Mouse (Mus musculus): ENCODE results near the gene A730061H03Rik. TPM values are rescaled to one million over a fixed set of nuclear protein-coding genes. Genes with fewer than 3 reads are reported as not detected.

Gene A730061H03Rik
- polyA plus RNA-seq (2014; fragmentation: Nextera tagmentation; extraction: Ambion mirVana), result 0.91 and 1.2 TPM in 2 replicates

- no peaks in the 10 kb centered on the region for H3K9me3 ChIP-seq (ENCODE audit: control insufficient read depth, low read depth, low read length)
- no peaks in the 10 kb centered on the region for H3K27me3 ChIP-seq (ENCODE audit: control insufficient read depth, insufficient read depth, low read length)
- H3K9ac ChIP-seq (replicated peaks; ENCODE audit: low read depth, low read length), result peak within 1 kb of the TSS; percentile 49
- peak within 1 kb of the TSS; percentile 78 for H3K4me2 ChIP-seq (replicated peaks; ENCODE audit: low read depth, low read length)
- peak within 1 kb of the TSS; percentile 99 for H3K27ac ChIP-seq (ENCODE audit: low read length)
- peaks cover 20% of the 10 kb centered on the region for H3K4me1 ChIP-seq (ENCODE audit: control insufficient read depth, insufficient read depth, low read length)
- peak; percentile 94 for ATAC-seq (ENCODE audit: insufficient number of reproducible peaks, insufficient read depth, low FRiP score, low read depth)
- under 1% methylated on average over 50 of the region's 51 CpGs for WGBS
- peak within 1 kb of the TSS; percentile 70 for H3K4me3 ChIP-seq (ENCODE audit: low read depth, low read length)
- H3K36me3 ChIP-seq (ENCODE audit: control insufficient read depth, insufficient read depth, low read length), result peaks cover 16% of the 10 kb centered on the region
These were observed at the start of gene A730061H03Rik for GRCm38 (mm10) chr14:55560202-55561073. A730061H03Rik (minus strand) TSS chr14:55560406.

- Histone ChIP-seq H3K27ac (ENCODE audit: low read length) (no peak overlapping the region), H3K4me1 (ENCODE audit: control insufficient read depth, insufficient read depth, low read length) (peaks cover 8% of the 10 kb centered on the region; the same call in 1 of the 2 replicates), H3K27me3 (ENCODE audit: control insufficient read depth, insufficient read depth, low read length) (no peaks in the 10 kb centered on the region), H3K4me2 (replicated peaks; ENCODE audit: low read depth, low read length) (no peak overlapping the region), H3K4me3 (ENCODE audit: low read depth, low read length) (no peak overlapping the region), H3K9ac (replicated peaks; ENCODE audit: low read depth, low read length) (no peak overlapping the region), H3K9me3 (ENCODE audit: control insufficient read depth, low read depth, low read length) (no peaks in the 10 kb centered on the region), H3K36me3 (ENCODE audit: control insufficient read depth, insufficient read depth, low read length) (peaks cover 23% of the 10 kb centered on the region)
- ATAC-seq (ENCODE audit: insufficient number of reproducible peaks, insufficient read depth, low FRiP score, low read depth), result no peak
- 94% methylated on average over 6 of the region's 6 CpGs for WGBS
These were observed 48.1 kb upstream of the A730061H03Rik start for GRCm38 (mm10) chr14:55608339-55608738.

- H3K9me3 ChIP-seq (ENCODE audit: control insufficient read depth, low read depth, low read length), result no peaks in the 10 kb centered on the region
- H3K36me3 ChIP-seq (ENCODE audit: control insufficient read depth, insufficient read depth, low read length), result peaks cover 44% of the 10 kb centered on the region
- H3K4me1 ChIP-seq (ENCODE audit: control insufficient read depth, insufficient read depth, low read length), result peaks cover 10% of the 10 kb centered on the region; the same call in 1 of the 2 replicates
- no peak overlapping the region for H3K4me3 ChIP-seq (ENCODE audit: low read depth, low read length)
- H3K4me2 ChIP-seq (replicated peaks; ENCODE audit: low read depth, low read length), result no peak overlapping the region
- H3K27ac ChIP-seq (ENCODE audit: low read length), result no peak overlapping the region
- no peak overlapping the region for H3K9ac ChIP-seq (replicated peaks; ENCODE audit: low read depth, low read length)
- H3K27me3 ChIP-seq (ENCODE audit: control insufficient read depth, insufficient read depth, low read length), result no peaks in the 10 kb centered on the region
- ATAC-seq (ENCODE audit: insufficient number of reproducible peaks, insufficient read depth, low FRiP score, low read depth), result no peak
- 91% methylated on average over 16 of the region's 16 CpGs for WGBS
These were observed 45.7 kb upstream of the A730061H03Rik start for GRCm38 (mm10) chr14:55605743-55606459.

- Histone ChIP-seq H3K36me3 (ENCODE audit: control insufficient read depth, insufficient read depth, low read length) (peaks cover 50% of the 10 kb centered on the region), H3K4me3 (ENCODE audit: low read depth, low read length) (no peak overlapping the region), H3K4me2 (replicated peaks; ENCODE audit: low read depth, low read length) (no peak overlapping the region; the same call in 1 of the 2 replicates), H3K9ac (replicated peaks; ENCODE audit: low read depth, low read length) (0 out of 2 replicates have a peak overlapping the region, but pooled peaks have one; percentile 11), H3K9me3 (ENCODE audit: control insufficient read depth, low read depth, low read length) (no peaks in the 10 kb centered on the region), H3K4me1 (ENCODE audit: control insufficient read depth, insufficient read depth, low read length) (peaks cover 10% of the 10 kb centered on the region; the same call in 1 of the 2 replicates), H3K27me3 (ENCODE audit: control insufficient read depth, insufficient read depth, low read length) (no peaks in the 10 kb centered on the region), H3K27ac (ENCODE audit: low read length) (no peak overlapping the region)
- ATAC-seq (ENCODE audit: insufficient number of reproducible peaks, insufficient read depth, low FRiP score, low read depth), result no peak
- WGBS, result 92% methylated on average over 11 of the region's 11 CpGs
These were observed 44.6 kb upstream of the A730061H03Rik start for GRCm38 (mm10) chr14:55604823-55605222.

- WGBS, result 12% methylated on average over 19 of the region's 19 CpGs
- Histone ChIP-seq H3K9me3 (ENCODE audit: control insufficient read depth, low read depth, low read length) (no peaks in the 10 kb centered on the region), H3K4me2 (replicated peaks; ENCODE audit: low read depth, low read length) (peak overlapping the region; percentile 49), H3K9ac (replicated peaks; ENCODE audit: low read depth, low read length) (0 out of 2 replicates have a peak overlapping the region, but pooled peaks have one; percentile 11), H3K4me3 (ENCODE audit: low read depth, low read length) (peak overlapping the region; percentile 29), H3K36me3 (ENCODE audit: control insufficient read depth, insufficient read depth, low read length) (peaks cover 56% of the 10 kb centered on the region), H3K27me3 (ENCODE audit: control insufficient read depth, insufficient read depth, low read length) (no peaks in the 10 kb centered on the region), H3K27ac (ENCODE audit: low read length) (peak overlapping the region; percentile 79), H3K4me1 (ENCODE audit: control insufficient read depth, insufficient read depth, low read length) (peaks cover 10% of the 10 kb centered on the region; the same call in 1 of the 2 replicates)
- ATAC-seq (ENCODE audit: insufficient number of reproducible peaks, insufficient read depth, low FRiP score, low read depth), result peak; percentile 93
These were observed 43.7 kb upstream of the A730061H03Rik start for GRCm38 (mm10) chr14:55603633-55604576.

GRCm38 (mm10) chr14:55603271-55603632 is 43.0 kb upstream of the A730061H03Rik start, which contains the start of gene Irf9:
Irf9 (plus strand) TSS chr14:55603571.
- Histone ChIP-seq H3K9ac (replicated peaks; ENCODE audit: low read depth, low read length) (0 out of 2 replicates have a peak within 1 kb of the TSS, but pooled peaks have one; percentile 11), H3K4me1 (ENCODE audit: control insufficient read depth, insufficient read depth, low read length) (peaks cover 10% of the 10 kb centered on the region; the same call in 1 of the 2 replicates), H3K4me3 (ENCODE audit: low read depth, low read length) (peak within 1 kb of the TSS; percentile 29), H3K9me3 (ENCODE audit: control insufficient read depth, low read depth, low read length) (no peaks in the 10 kb centered on the region), H3K4me2 (replicated peaks; ENCODE audit: low read depth, low read length) (peak within 1 kb of the TSS; percentile 49), H3K27me3 (ENCODE audit: control insufficient read depth, insufficient read depth, low read length) (no peaks in the 10 kb centered on the region), H3K27ac (ENCODE audit: low read length) (peak within 1 kb of the TSS; percentile 79), H3K36me3 (ENCODE audit: control insufficient read depth, insufficient read depth, low read length) (peaks cover 59% of the 10 kb centered on the region)
- no peak for ATAC-seq (ENCODE audit: insufficient number of reproducible peaks, insufficient read depth, low FRiP score, low read depth)
- 87% methylated on average over 7 of the region's 7 CpGs for WGBS

- Histone ChIP-seq H3K27ac (ENCODE audit: low read length) (no peak overlapping the region), H3K4me3 (ENCODE audit: low read depth, low read length) (no peak overlapping the region), H3K27me3 (ENCODE audit: control insufficient read depth, insufficient read depth, low read length) (no peaks in the 10 kb centered on the region), H3K36me3 (ENCODE audit: control insufficient read depth, insufficient read depth, low read length) (peaks cover 71% of the 10 kb centered on the region), H3K9ac (replicated peaks; ENCODE audit: low read depth, low read length) (no peak overlapping the region), H3K4me2 (replicated peaks; ENCODE audit: low read depth, low read length) (no peak overlapping the region), H3K4me1 (ENCODE audit: control insufficient read depth, insufficient read depth, low read length) (peaks cover 6% of the 10 kb centered on the region; the same call in 1 of the 2 replicates), H3K9me3 (ENCODE audit: control insufficient read depth, low read depth, low read length) (no peaks in the 10 kb centered on the region)
- ATAC-seq (ENCODE audit: insufficient number of reproducible peaks, insufficient read depth, low FRiP score, low read depth), result no peak
- WGBS, result 95% methylated on average over 21 of the region's 21 CpGs
These were observed 38.5 kb upstream of the A730061H03Rik start for GRCm38 (mm10) chr14:55598521-55599390.
